Mouse (Mus musculus) lung, adult 2 months (tissue): ENCODE results near the gene Mfap1b. TPM values are rescaled to one million over a fixed set of nuclear protein-coding genes. Genes with fewer than 3 reads are reported as not detected.

Source experiments
- DNase-seq: peaks from one replicate; pipeline ENCODE4 v3.0.0; 2022
- H3K4me1 ChIP-seq: fragments of 200-500 bp; 2 replicates; pipeline ENCODE4 v1.6.1; 2011; ENCODE audit warnings: low read length; ENCODE audit not compliant: control insufficient read depth, insufficient read depth
- H3K4me3 ChIP-seq: fragments of 200-500 bp; replicated peaks from 2 replicates; pipeline ENCODE3; 2011; ENCODE audit warnings: low read depth, mild to moderate bottlenecking, control low read depth, low read length; ENCODE audit errors: extremely low read depth
- CTCF ChIP-seq: fragments of 200-500 bp; IDR thresholded peaks from 2 replicates; pipeline ENCODE4 v1.5.1; 2011; ENCODE audit warnings: mild to moderate bottlenecking, low read length, control low read depth; ENCODE audit not compliant: insufficient read depth
- POLR2A ChIP-seq: fragments of 200-500 bp; IDR thresholded peaks from 2 replicates; pipeline ENCODE4 v1.6.1; 2011; ENCODE audit warnings: low read depth, mild to moderate bottlenecking, control low read depth, low read length, borderline replicate concordance; ENCODE audit errors: extremely low read depth
- WGBS: fragments of 180-500 bp; shearing (Covaris S2); methylation state at CpG from one replicate; pipeline ENCODE4 v1.1.7; 2018; 5-methylcytosine and 5-hydroxymethylcytosine counted together
- polyA plus RNA-seq: library from polyadenylated mRNA; depleted of rRNA; stranded (reverse); fragments of >200 nt; gene quantifications from 2 replicates; pipeline ENCODE4 v1.2.3, GENCODE M21; 2012; rRNA removed

Mfap1b gene
- polyA plus RNA-seq, 1 experiment = 5.1 TPM

DNA sequence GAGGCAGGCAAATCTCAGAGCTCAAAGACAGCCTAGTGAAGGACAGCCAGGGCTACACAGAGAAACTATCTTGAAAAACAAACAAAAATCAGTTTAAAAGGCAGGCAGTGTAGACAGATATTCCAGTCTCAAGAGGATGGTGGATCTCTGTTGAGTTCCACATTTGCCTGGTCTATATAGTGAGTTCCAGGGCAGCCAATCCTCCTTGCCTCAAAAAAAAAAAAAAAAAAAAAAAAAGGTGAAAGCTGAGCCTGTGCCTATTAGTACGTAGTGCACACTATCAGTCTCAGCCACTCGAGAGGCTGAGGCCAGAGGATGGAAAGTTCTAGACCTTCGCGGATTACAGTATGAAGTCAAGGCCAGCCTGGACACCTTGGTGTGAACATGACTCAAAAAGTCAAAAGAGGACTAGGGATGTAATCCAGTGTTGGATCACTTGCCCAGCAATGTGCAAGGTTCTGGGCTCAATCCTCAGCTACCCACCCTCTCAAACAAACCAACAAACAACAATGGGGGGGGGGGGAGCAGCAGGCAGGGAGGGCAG lies 61.0 kb downstream of the Mfap1b start:
- TF ChIP-seq POLR2A (no peak), CTCF (no peak)
- H3K4me1 ChIP-seq = peaks cover 4% of the 10 kb centered on the region
- under 1% methylated on average over 4 of the region's 4 CpGs for WGBS
- DNase-seq = no peak
- H3K4me3 ChIP-seq = peak overlapping the region; percentile 79

Other genes starting within 250 kb of the Mfap1b start
- 15.5 and 28.1 TPM in 2 replicates for gene Trp53bp1, start 202.7 kb downstream of the Mfap1b start, polyA plus RNA-seq
- 4.6 and 4.7 TPM in 2 replicates for gene Map1a, start 184.5 kb downstream of the Mfap1b start, polyA plus RNA-seq
- gene Ppip5k1, start 118.7 kb downstream of the Mfap1b start, polyA plus RNA-seq = 25.5 and 34.0 TPM in 2 replicates
- 36.4 and 55.0 TPM in 2 replicates for gene Ckmt1, start 116.4 kb downstream of the Mfap1b start, polyA plus RNA-seq
- 0.08 TPM in 1 of 2 replicates, not detected in the other for gene Strc, start 86.9 kb downstream of the Mfap1b start, polyA plus RNA-seq
- 395 and 710 TPM in 2 replicates for gene Pdia3, start 60.3 kb downstream of the Mfap1b start, polyA plus RNA-seq
- 1.00 and 2.0 TPM in 2 replicates for gene Catsper2, start 60.3 kb downstream of the Mfap1b start, polyA plus RNA-seq
- gene Ell3, start 29.8 kb downstream of the Mfap1b start, polyA plus RNA-seq = 0.97 and 1.1 TPM in 2 replicates
- gene Serf2, start 24.9 kb downstream of the Mfap1b start, polyA plus RNA-seq = 227 and 315 TPM in 2 replicates
- 6.8 and 10.1 TPM in 2 replicates for gene Hypk, start 20.8 kb downstream of the Mfap1b start, polyA plus RNA-seq
- gene Serinc4, start 17.3 kb downstream of the Mfap1b start, polyA plus RNA-seq = 0.40 and 0.66 TPM in 2 replicates
- gene Mfap1a, start 32.6 kb upstream of the Mfap1b start, polyA plus RNA-seq = 3.0 and 4.9 TPM in 2 replicates
- 1.3 and 3.0 TPM in 2 replicates for gene Wdr76, start 32.7 kb upstream of the Mfap1b start, polyA plus RNA-seq